Mouse (Mus musculus): ENCODE measurements around the gene Cx3cr1. TPM values are rescaled to one million over a fixed set of nuclear protein-coding genes. Genes with fewer than 3 reads are reported as not detected.
A peak's percentile ranks its signal among the peaks of the same experiment; 100 is the strongest.
"Not testable (repeated sequence)": the region's sequence is repeated elsewhere in the genome, so short reads cannot be mapped to it uniquely, and the experiment has no call there.

Gene Cx3cr1
- polyA plus RNA-seq, 1 experiment = 10.9 TPM

DNA sequence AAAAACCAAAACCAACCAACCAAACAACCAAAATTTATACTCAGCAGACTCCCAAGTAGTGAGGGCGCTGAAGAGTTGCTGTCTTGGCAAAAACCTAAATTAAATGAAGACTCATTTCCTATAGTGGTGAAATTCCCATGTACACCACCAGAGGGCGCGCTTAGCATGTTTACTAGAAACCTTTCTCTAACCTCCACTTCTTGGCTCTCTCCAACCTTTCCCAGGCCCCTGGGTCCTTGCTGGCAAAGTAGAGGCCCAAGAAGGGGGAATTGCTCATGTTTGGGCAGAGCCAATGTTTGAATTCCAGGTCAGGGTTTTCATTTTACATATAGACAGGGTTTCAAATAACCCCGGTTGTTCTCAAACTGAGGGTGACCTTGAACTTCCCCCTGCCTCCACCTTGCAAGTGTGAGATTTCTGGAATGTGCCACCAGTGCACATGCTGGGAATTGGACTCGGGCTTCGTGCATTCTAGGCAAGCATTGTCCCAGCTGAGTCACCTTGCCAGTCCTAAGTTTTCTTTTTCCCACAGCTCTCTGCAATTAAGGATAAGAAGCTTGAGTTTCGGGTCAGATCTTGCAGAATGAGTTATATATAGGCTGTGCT, 49.3 kb downstream of the Cx3cr1 start:
- WGBS = 31% methylated on average over 7 of the region's 7 CpGs
- DNase-seq = peak; percentile 66
- TF ChIP-seq POLR2A (IDR thresholded peaks at IDR 0.05; ENCODE audit: borderline replicate concordance, extremely low read depth, low read depth, low read length) = no peak
- TF ChIP-seq CTCF (IDR thresholded peaks at IDR 0.05; ENCODE audit: insufficient read depth, low read length) = no peak
- no peaks in the 10 kb centered on the region for H3K4me1 ChIP-seq (ENCODE audit: control insufficient read depth, insufficient read depth, low read length)
- H3K4me3 ChIP-seq (replicated peaks; ENCODE audit: extremely low read depth, low read depth, low read length) = no peak overlapping the region

DNA sequence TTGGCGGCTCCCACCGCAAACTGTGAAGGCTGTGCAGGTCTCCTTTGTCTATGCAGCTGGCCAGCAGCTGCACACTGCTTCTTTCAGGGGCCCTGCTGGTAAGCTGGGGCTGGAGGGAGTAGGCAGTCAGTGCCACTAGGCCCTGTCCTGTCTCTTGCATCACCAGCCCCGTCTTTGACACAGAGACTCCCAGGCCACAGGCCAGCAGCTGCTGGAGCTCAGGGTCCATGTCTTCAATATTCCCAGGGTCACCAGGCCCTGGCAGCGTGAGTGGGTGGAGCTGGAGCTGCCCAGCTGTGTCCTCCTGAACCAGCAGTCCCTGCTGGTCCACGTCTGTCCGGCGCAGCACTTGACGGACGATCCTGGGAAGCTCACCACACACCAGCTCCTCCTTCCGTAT, 52.7 kb downstream of the Cx3cr1 start:
- no peak for DNase-seq
- 72% methylated on average over 10 of the region's 10 CpGs for WGBS

DNA sequence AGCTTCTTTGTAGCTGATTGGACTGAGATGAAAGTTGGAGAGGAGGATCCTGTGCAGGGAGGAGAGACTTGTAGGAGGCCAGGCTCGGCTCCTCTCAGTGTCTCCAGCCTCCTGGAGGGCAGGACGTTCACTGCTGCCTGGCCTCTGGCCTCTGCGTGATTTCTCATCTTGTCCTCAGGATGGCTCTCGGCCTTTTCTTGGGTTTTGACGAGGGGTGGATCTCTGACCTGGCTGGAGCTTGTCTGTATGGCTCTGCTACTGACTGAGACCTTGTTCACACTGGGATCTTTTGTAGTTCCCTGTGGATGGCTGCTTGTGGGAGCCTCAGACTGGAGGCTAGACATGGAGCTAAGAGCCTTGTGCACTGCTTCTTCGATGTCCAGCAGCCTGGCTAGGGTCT, 54.9 kb downstream of the Cx3cr1 start:
- H3K4me3 ChIP-seq (replicated peaks; ENCODE audit: extremely low read depth, low read depth, low read length) = no peak overlapping the region
- WGBS = 70% methylated on average over 6 of the region's 6 CpGs
- no peak for DNase-seq
- H3K4me1 ChIP-seq (ENCODE audit: control insufficient read depth, insufficient read depth, low read length) = no peaks in the 10 kb centered on the region; the same call in 1 of the 2 replicates
- no peak for TF ChIP-seq POLR2A (IDR thresholded peaks at IDR 0.05; ENCODE audit: borderline replicate concordance, extremely low read depth, low read depth, low read length)
- TF ChIP-seq CTCF (IDR thresholded peaks at IDR 0.05; ENCODE audit: insufficient read depth, low read length) = no peak

More for the DNA sequence above, 52.7 kb downstream of the Cx3cr1 start:
- Histone ChIP-seq H3K4me1 (ENCODE audit: control insufficient read depth, insufficient read depth, low read length) (no peaks in the 10 kb centered on the region), H3K4me3 (replicated peaks; ENCODE audit: extremely low read depth, low read depth, low read length) (no peak overlapping the region)
- no peak for TF ChIP-seq CTCF (IDR thresholded peaks at IDR 0.05; ENCODE audit: insufficient read depth, low read length)
- TF ChIP-seq POLR2A (IDR thresholded peaks at IDR 0.05; ENCODE audit: borderline replicate concordance, extremely low read depth, low read depth, low read length) = no peak

GRCm38 (mm10) chr9:120013251-120013820, 56.3 kb downstream of the Cx3cr1 start:
- 65% methylated on average over 11 of the region's 11 CpGs for WGBS
- TF ChIP-seq CTCF (IDR thresholded peaks at IDR 0.05; ENCODE audit: insufficient read depth, low read length) = no peak
- no peak for TF ChIP-seq POLR2A (IDR thresholded peaks at IDR 0.05; ENCODE audit: borderline replicate concordance, extremely low read depth, low read depth, low read length)
- no peaks in the 10 kb centered on the region; the same call in 1 of the 2 replicates for H3K4me1 ChIP-seq (ENCODE audit: control insufficient read depth, insufficient read depth, low read length)
- H3K4me3 ChIP-seq (replicated peaks; ENCODE audit: extremely low read depth, low read depth, low read length) = no peak overlapping the region
- DNase-seq = no peak

DNA sequence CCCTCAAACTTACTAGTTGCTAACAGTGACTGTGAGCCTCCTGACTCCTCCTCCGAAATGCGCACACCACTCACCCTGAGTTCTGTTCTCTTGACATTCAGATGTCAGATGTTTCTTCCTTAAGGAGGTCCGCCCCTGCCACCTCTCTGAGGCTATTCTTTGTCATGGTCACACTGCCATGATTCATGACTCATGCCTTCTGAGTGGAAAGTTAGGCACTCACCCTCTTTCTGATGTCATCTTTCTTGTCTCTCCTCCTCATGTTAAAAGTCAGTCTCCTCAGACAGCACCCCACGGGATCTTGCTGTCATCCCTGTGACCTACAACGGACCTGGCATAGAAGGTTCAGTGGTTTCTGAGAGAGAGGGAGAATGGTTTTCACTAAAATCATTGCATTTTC, 56.9 kb downstream of the Cx3cr1 start:
- H3K4me1 ChIP-seq (ENCODE audit: control insufficient read depth, insufficient read depth, low read length) = no peaks in the 10 kb centered on the region; the same call in 1 of the 2 replicates
- H3K4me3 ChIP-seq (replicated peaks; ENCODE audit: extremely low read depth, low read depth, low read length) = no peak overlapping the region
- 77% methylated on average over 5 of the region's 5 CpGs for WGBS
- no peak for DNase-seq
- TF ChIP-seq CTCF (IDR thresholded peaks at IDR 0.05; ENCODE audit: insufficient read depth, low read length) (no peak), POLR2A (IDR thresholded peaks at IDR 0.05; ENCODE audit: borderline replicate concordance, extremely low read depth, low read depth, low read length) (no peak)

DNA sequence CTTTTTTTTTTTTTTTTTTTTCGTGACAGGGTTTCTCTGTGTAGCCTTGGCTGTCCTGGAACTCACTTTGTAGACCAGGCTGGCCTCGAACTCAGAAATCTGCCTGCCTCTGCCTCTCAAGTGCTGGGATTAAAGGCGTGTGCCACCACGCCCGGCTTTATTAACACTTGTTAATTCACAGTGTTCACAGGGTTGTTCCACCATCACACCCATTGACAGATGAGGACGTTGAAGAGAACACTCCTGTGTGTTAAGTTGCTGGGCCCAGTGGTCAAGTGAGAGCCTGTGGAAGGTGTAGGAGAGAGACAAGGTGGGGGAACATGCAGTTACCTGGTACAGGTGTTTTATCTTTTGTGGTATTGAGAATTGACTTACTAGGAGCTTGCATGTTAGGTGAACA, 57.5 kb downstream of the Cx3cr1 start:
- H3K4me3 ChIP-seq (replicated peaks; ENCODE audit: extremely low read depth, low read depth, low read length); DNase-seq; H3K4me1 ChIP-seq (ENCODE audit: control insufficient read depth, insufficient read depth, low read length): not testable (repeated sequence)
- WGBS = 69% methylated on average over 6 of the region's 6 CpGs

GRCm38 (mm10) chr9:120011533-120011932, 58.1 kb downstream of the Cx3cr1 start:
- TF ChIP-seq CTCF (IDR thresholded peaks at IDR 0.05; ENCODE audit: insufficient read depth, low read length) = peak; percentile 48
- no peak for TF ChIP-seq POLR2A (IDR thresholded peaks at IDR 0.05; ENCODE audit: borderline replicate concordance, extremely low read depth, low read depth, low read length)
- 1% methylated on average over 10 of the region's 10 CpGs for WGBS
- no peak for DNase-seq
- Histone ChIP-seq H3K4me3 (replicated peaks; ENCODE audit: extremely low read depth, low read depth, low read length) (peak overlapping the region; percentile 52), H3K4me1 (ENCODE audit: control insufficient read depth, insufficient read depth, low read length) (no peaks in the 10 kb centered on the region; the same call in 1 of the 2 replicates)

GRCm38 (mm10) chr9:120010781-120011511, 58.7 kb downstream of the Cx3cr1 start:
- Histone ChIP-seq H3K4me1 (ENCODE audit: control insufficient read depth, insufficient read depth, low read length) (no peaks in the 10 kb centered on the region; the same call in 1 of the 2 replicates), H3K4me3 (replicated peaks; ENCODE audit: extremely low read depth, low read depth, low read length) (peak overlapping the region; percentile 52)
- TF ChIP-seq POLR2A (IDR thresholded peaks at IDR 0.05; ENCODE audit: borderline replicate concordance, extremely low read depth, low read depth, low read length) (peak; percentile 6; the same call in 1 of the 2 replicates), CTCF (IDR thresholded peaks at IDR 0.05; ENCODE audit: insufficient read depth, low read length) (no peak)
- 2% methylated on average over 56 of the region's 60 CpGs for WGBS
- DNase-seq = peak; percentile 100

GRCm38 (mm10) chr9:120009871-120010270, 59.8 kb downstream of the Cx3cr1 start:
- Histone ChIP-seq H3K4me1 (ENCODE audit: control insufficient read depth, insufficient read depth, low read length) (no peaks in the 10 kb centered on the region; the same call in 1 of the 2 replicates), H3K4me3 (replicated peaks; ENCODE audit: extremely low read depth, low read depth, low read length) (no peak overlapping the region)
- no peak for DNase-seq
- 84% methylated on average over 3 of the region's 3 CpGs for WGBS
- no peak for TF ChIP-seq POLR2A (IDR thresholded peaks at IDR 0.05; ENCODE audit: borderline replicate concordance, extremely low read depth, low read depth, low read length)

All from lung, adult 2 months (tissue).